Mouse (Mus musculus) heart, postnatal 10 days (tissue): Measurements from ENCODE around the gene Elavl4. TPM values are rescaled to one million over a fixed set of nuclear protein-coding genes. Genes with fewer than 3 reads are reported as not detected.

Experiments
- DNase-seq, 2 experiments: peaks; one replicate each; pipeline ENCODE4 v3.0.0; 2021
- intact Hi-C: fragments of 180-260 bp; cut with DNase I; formaldehyde crosslinking; loops from one replicate; pipeline ENCODE4 v1.15.1; 2025
- total RNA-seq, 2 experiments: library from RNA; stranded (reverse); gene quantifications; 2 replicates each; pipeline ENCODE4 v1.2.3; 2021

The Elavl4 gene
- total RNA-seq, result under 1 TPM in 1 of 2 experiments, not detected in 1; 0.29 TPM

DNA sequence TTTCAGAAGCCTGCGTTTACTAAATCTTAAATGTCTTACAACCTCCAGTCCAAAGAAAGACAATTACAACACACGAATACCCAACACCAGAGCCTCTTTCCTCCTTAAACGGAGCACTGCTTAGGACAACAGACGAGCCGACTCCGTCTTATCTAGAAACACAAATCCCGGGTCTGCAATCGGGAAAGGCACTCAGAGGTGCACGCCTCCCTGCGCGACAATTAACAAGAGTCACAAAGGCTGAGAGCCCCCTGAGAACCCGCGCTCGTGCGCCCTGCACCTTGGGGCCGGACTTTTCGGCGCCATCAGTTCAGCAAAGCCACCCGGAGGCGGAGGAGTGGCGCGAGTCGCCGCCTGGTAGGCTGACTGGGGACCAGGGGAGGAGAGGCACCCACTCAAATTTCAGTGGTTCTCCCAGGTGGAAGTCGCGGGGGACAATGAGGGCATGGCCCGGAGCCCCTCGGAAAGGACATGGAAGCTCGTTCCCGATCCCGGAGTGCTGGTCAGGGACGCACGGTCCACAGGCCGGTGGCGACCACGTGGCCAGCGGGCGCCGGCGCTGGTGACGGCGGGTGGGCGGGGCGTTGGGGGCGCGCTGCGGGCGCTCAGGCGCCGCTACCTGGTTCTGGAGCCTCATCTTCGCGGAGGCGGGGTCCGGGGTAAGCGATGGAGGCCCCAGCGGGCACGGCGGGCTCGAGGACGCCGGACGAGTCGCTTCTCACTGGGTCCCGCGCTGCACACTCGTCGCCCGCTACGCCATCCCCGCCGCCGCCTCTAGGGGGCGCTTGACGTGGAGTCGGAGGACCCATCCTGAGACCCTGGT is at the start of gene Elavl4:
Elavl4 (minus strand) TSS at position 732 of the 823 bp plus-strand sequence.
- intact Hi-C loops, result no loop called here
- DNase-seq, result peak; percentile 54 to 63

DNA sequence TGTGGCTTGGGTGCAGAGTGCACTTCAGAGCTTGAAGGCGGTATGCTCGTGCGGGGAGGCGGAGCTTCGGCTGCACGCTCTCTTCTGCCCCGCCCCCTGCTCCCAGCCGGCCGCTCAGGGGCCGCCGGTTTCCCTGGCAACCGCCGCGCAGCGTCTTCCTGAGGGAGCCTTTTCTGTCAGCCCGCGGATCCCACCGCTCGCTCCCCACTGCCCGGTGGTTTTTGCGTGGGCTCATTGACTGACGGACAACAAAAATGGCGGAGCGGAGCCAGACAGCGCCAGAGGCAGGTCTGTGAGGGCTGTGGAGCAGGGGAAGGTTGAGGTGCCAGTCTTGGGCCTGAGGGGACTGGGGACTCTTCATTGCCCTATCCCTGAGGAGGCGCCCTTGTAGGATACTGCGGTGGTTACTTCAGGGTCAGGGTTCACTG is 45.9 kb upstream of the Elavl4 start, which contains the start of gene Agbl4:
Agbl4 (plus strand) TSS at position 44 of the 428 bp plus-strand sequence.
- intact Hi-C loops, result no loop called here
- peak; percentile 38 to 52 for DNase-seq

DNA sequence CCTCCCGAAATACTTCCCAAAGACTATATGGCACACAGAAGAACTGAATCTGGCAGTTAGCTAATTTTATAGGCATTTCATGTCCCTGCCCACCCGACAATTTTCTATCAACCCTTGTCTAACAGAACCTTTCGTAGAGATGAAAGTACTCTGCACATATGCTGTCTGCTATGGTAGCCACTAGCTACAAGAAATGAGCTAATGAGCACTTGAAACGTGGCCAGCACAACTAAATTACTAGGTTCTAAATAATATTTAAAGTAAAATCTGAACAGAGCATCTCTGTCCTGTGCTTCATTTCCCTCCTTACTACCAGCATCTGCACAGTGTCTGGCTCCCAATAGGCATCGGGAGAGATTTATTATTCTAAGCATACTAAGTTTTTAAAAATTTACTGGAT is 44.5 kb upstream of the Elavl4 start:
- intact Hi-C loops, result no loop called here
- DNase-seq, result no peak

DNA sequence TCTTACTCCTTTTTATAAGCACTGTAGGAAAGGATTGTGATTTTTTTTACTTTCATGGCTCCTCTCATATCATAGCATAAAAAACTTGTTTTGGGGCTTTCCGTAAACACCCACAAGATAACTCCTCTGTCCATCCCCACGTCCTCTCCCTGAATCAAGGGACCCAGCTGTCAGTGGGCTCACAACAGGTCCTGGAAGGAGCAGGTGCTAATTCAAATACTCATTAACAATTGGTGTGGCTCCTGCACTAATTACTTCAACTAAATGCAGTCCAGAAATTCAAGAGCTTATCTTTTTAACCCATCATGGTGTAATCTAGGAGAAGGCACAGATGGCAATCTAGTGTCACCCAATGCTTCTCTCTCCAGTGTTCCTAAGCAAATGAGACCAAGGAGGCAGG is 8.9 kb upstream of the Elavl4 start:
- intact Hi-C loops, result no loop called here
- DNase-seq, result no peak

DNA sequence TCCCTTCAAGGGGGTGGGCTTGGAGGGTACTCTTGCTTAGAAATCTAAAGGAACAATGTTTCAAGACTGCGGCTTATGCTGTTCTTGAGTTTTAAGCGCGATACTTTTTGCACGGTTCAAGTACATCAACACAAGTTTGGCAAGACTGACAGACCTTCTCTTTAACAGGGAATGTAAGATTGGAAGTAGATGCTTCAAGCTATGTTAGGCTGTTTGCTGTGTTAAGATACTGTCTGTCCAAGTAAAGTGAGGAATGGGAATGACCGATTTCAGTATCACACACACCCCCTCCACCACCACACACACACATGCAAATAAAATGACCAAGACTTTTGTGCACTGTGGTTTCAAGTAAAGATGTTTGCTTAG is 276 bp upstream of the Elavl4 start:
- intact Hi-C loops, result no loop called here
- DNase-seq, result no peak

DNA sequence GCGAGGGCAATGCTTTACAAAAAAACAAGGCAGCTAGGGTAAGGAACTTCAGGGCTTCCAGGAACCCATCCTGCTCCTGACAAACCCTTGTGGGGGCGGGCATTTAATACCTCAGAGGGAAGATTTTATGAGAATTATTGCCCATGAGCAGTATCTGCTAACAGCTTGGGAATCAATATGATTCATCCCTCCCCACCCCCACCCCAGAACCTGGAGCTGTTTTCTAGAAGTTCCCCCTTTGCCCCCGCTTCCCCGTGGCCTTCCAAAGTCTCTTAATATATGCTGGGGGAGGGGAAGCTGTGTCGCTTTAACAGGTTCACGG is 892 bp downstream of the Elavl4 start:
- intact Hi-C loops, result no loop called here
- no peak for DNase-seq

DNA sequence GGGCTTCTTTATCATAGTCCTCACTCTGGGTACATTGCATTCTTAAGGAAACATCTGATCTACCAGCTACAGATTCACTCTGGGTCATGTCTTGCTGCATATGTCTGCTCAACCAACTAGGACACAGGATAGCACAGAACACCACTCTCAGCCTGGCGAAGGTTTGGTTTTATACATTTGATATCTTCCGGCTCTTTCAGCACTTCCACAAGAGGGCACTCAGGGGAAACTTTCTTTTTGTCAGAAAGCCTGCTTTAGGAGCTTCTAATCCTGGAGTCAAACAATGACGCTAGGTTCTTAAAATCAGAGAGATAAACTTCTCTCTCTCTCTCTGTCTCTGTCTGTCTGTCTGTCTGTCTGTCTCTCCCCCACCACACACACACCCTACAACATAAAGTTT is 27.8 kb downstream of the Elavl4 start:
- intact Hi-C loops, result no loop called here
- peak in 1 of 2 experiments; percentile 3 for DNase-seq

DNA sequence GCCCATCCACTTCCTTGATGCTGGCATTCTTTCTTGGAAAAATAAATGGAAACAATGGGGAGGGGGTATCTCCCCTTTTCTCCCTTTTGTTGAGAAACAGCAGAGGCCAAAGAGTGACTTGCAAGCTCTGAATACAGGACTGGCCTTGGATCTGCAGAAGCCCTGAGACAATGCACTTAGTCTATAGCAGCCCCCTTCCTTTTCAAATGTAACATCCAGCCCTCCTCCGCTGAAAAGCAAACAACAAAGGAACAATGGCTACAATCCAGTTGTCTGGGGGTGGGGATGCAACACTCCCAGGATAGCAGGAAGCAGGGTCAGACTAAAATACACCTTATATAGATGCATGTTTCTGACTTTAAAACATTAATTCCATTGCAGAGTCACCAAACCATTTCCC is 39.6 kb downstream of the Elavl4 start:
- DNase-seq, result no peak
- intact Hi-C loops, result no loop called here

DNA sequence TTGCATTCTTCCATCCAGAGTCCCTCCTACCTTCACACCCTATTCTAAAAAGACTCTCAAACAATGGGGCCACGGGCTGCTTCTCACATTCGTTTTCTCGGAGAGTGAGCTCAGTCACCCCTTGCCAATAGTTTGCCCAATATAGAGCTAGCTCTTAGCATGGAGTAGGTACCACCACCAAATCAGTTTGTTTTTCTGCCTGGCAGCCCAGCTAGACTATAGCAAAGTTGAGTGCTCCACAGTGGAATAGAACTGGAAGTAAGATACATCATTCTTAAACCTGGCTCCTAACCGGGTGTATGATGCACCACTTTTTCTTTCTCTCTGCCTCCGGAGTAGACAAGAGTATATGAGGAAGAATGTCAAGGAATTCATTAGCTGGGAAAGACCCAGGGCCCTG is 44.7 kb downstream of the Elavl4 start:
- no peak for DNase-seq
- intact Hi-C loops, result no loop called here

DNA sequence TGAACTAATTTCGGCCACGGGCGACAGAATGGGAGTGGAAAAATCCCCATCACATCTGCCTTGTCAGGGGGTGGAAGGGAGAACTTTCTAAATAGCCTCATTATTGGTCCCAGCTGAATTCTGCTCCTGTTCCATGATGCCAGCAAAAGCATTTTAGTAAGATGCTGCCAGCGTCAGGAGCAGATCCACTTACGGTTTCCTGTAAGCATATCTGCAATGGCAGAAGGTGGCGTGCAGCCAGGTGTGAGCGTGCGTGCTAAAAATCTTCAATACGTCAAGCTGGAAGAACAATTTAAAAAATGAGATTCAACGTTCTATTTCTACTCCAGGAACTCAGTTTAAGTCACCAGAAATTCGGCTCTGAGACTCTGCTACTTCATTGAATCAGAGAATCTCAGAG is 45.1 kb downstream of the Elavl4 start:
- DNase-seq, result no peak
- intact Hi-C loops, result no loop called here

DNA sequence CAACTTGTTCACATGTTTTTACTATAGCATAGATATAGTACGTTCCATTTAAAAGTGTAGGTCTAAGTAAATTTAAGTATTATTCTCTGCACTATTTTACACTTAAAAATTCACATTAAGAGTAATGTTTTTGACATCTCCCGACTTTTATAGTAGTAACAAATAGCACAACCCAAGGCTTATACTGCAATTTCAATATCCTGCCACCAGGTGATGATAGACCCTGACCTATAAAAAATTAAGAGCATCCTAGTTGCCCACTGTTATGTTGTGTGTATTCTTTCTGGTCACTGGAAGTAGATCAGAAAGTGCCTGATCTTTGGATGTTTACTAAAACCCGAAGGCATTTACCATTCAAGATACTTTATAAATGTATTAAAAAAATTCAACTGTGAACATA is 55.9 kb downstream of the Elavl4 start:
- intact Hi-C loops, result no loop called here
- DNase-seq, result no peak

DNA sequence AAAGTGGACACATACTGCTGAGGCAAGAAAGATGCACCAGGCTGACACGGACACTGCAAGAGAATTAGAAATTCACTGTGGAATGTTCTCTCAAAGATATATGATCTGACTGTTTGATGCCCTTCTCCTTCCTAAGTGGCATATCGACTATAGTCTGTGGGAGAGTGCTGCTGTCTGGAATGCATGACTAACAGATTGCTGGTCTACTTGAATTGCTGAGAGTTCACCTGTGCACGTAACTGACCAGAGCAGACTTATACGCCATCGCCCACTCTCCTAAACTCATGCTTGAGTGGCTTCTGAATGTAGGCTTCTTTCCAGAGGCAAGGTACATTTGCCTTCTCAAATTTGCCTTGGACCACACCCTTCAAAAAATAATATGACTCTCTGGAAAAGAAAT is 58.5 kb downstream of the Elavl4 start:
- intact Hi-C loops, result no loop called here
- no peak for DNase-seq

DNA sequence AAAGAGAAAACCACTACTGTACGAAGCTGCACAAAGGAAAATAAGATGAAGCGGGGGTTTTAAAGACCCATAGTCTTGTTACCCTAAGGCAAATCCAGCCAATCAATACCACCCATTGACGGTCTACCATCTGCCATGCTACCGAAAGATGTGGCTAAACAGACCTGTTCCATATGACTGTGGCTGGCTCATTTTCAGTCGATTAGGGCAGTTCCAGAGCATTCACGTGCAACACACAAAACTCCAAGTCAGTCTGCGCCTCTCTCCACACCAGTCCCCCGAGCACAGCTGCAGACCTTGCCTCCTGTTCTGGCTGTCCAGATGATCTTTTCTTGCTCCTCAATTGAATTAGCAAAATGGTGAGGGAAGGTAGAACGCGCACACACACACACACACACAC is 59.2 kb downstream of the Elavl4 start:
- intact Hi-C loops, result no loop called here
- no peak for DNase-seq

DNA sequence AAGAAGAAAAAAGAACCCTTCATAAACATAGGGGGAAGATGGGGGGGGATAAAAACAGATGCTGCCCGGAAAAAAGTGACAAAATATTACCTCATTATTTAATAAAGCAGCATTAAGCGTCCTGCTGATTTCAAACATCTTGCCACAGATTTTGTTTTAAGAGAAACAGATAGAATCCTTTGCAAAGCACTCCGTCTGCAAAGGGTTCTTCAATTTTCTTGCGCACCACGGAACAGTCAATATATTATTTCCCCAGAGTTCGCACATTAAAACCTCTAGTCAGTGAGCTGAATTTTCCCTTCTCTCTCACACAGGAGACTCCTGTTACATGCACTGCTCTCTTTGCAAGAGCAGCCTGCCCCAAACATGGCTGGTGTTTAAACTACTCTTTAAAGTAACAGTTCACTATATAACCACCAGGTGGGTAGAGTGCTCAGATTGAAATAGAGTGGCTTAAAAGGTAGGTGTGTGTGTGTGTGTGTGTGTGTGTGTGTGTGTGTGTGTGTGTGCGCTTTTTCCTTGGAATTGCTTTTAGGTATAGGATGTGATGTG is 61.1 kb downstream of the Elavl4 start:
- no peak for DNase-seq
- intact Hi-C loops, result no loop called here

DNA sequence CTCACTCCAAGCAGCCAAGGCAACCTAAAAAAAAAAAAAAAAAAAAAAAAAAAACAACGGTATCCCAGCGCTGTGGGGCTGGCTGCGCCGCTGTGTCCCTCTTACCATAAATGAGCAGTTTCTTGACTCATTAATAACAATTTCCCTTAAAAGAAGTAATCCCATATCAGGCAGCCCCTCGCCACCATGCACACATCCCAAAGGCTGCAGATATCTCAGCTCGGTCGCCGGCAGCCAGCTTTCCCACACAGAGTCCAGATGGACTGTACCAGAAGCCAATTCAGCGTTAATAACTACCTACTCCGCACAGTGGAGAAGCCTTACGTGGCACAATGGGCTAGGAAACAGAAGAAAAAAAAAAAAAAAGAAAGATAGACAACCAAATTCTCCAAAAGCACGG is 61.7 kb downstream of the Elavl4 start:
- intact Hi-C loops, result no loop called here
- DNase-seq, result no peak

DNA sequence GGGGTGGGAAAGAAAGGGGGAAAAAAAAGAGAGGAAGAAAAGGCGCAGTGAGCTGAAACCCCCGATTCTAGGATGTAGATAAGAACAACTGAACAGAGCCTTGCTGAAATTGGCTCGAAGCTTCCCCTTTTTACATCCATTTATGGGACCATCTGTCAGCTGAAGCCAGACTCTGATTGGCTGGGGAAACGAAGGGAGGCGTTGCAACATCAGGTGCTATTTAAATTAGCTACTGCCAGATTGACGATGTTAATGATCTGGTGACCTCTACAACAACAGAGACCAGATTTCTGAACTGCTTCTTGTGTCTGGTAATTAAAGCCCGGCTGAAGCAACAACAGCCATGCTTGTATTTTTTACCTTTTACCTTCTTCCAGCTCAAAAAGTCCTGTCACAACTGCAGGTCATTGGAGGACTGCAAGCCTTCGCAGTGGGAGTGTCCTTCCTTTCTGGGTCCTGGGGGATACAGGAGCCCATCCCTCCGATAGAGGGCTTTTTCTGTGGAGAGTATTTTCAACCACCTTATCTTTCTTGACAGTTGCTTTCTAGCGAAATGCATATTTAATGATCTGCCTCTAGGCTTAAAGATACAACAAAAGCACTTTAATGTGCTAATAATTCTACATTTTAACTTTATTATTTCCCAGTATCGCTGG is 64.2 kb downstream of the Elavl4 start:
- intact Hi-C loops, result loop anchor here (2.0 kb wide), 1 partner anchor 13 kb away; no protein-coding TSS in a partner anchor

DNA sequence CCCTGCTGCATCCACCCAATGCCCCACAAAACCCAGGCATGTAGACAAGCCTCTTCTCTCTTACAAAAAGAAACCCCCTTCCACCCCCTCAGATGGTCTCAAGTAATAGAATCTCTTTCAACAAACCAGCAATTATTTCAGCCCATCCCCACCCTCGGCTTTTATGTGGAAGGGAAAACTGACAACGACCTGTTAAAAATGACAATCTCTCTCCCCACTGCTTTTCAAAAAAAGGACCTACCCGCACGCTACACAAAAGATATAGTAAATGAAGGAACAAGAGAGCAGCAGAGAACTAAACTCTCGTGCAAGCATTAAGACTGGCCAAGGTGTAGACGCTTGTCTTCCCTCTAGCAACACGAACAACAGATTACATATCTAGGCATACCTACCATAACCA is 64.9 kb downstream of the Elavl4 start:
- intact Hi-C loops, result no loop called here
- no peak for DNase-seq

More for the DNA sequence above, 64.2 kb downstream of the Elavl4 start:
- DNase-seq, result no peak

DNA sequence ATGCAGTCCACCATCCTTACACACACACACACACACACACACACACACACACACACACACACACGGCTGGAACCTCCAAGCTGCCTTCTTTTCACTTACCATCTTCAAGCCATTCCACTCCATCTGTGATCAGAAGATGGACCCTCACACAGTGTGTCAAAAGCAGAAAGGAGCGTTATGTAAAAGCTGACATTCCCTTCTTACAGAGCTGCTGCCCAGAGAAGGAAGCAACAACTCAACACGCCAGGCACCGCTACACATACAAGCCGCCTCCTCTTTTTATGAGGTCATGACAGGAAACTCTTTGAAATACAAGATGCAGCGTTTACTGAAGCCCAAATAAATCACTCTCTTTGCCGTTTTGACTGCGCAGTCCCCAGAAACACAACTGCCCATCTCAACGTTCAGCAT is 65.3 kb downstream of the Elavl4 start:
- intact Hi-C loops, result no loop called here
- DNase-seq, result peak; percentile 3 to 9

DNA sequence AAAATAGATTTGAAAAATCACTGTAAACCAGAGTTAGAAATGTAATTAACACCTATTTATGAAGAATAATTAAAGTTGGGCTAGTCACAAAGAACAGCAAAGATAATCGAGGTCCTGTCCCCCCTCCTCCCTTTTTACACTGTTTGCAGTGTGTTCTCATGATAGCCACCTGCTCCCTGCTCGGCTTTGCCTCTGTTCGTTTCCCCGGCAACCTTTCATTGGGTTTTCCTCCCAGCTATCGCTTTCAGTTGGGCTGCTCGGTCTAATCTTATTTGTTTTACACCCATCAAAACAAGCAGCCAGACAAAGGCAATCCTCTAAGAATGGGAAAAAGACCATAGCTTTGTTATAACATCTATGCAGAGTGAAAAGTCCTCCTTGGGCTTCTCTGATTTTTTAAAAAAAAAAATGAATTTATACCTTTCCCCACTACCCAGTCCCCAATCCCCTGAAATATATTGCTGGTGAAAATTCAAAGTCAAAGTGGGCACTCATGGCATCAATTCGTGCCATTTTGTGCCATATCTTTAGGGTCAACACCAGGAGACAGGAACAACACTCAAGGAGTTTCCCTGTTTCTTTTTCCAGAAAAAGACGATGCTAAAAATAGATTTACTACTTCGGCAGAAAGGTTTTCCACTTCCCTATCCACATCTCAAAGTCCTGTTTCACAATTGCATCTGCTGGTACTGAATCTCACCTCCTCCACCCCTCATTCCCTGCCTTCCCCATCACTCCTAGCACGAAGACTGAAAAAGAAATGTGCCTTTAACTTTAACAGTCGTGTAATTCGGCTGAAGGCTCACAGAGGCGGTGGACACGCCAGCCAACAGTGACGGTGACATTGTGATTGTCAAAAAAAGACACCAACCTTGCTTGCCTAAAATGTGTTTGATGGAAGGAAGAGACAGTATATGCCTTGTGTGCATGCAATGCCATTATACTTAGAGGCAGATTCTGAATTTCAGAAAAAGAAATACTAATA is 66.1 kb downstream of the Elavl4 start:
- intact Hi-C loops, result no loop called here
- no peak for DNase-seq

DNA sequence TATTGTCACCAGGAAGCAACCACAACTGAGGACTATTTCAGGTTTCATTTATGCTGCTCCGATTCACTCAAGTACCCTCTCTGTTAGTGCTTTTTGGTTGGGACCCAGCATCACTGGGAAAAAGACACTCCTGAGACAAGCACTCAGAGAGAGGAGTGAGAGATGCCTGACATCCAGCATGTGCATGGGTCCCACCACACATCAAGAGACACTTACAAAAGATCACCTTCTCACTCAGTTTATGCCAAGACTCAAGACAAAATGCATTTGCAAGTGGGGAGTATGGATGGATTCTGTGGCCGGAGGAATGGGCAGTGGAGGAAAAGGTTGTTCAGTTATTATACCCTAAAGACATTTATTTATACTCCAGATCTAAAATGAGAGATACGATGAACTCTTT is 67.3 kb downstream of the Elavl4 start:
- DNase-seq, result no peak
- intact Hi-C loops, result no loop called here

DNA sequence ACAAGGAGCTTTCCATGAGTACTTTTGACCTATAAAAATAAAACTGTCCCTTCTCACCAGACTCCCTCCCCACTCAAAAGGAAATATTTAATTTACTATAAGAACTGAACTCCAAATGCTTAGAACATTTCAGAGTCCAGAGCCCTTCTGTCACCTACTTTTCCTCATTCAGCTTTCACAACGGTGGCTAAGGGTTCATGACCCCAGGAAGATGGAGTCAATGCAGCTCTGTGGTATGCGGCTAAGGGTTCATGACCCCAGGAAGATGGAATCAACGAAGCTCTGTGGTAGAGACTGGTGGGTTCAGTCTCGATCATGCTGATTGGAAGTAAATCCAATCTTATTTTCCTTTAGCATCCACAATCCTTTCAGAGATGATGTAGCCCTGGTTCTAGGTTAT is 81.7 kb downstream of the Elavl4 start:
- intact Hi-C loops, result no loop called here
- DNase-seq, result no peak
